In the genomic region with DNA sequence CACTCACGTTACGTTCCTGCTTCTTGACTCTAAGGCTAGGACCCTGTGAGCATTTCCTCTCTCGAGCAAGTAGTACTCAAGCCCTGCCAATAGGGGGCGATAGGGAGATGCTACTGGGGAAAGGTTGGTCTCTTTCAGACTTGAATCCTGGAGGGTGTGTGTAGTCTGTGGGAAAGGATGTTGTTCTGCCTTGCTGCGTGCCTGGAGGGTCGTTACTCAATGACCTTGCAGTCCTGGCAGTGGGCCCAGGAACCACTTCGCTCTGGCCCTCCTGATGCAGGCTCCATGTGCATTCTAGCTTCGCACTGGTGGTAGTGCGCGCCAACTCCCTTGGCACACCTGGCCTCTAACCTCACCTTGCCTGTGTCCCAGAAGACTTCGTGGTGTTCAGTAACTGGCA, we compare ENCODE assay signal across 8 mouse cellular contexts.
DNase-seq lines count a peak whose midpoint lies in the region; ATAC-seq lines count a peak whose summit lies in the region.
"Had no signal": no experiment of that assay in that cellular context is flagged by ENCODE, and none has a peak within 500 bp of the region (broad histone marks: within the 10 kb centered on the region; RNA-seq: fewer than 3 reads in every experiment).

No protein-coding gene starts in this region.

- no peaks in the 10 kb centered on the region; the same call in 1 of the 2 replicates for H3K9me3 ChIP-seq in limb, embryonic 12.5 days
- no peaks in the 10 kb centered on the region for H3K9me3 ChIP-seq in limb, embryonic 10.5 days (replicated peaks)
- no peaks in the 10 kb centered on the region for H3K9me3 ChIP-seq in heart, embryonic 15.5 days (replicated peaks)
- no peaks in the 10 kb centered on the region for H3K9me3 ChIP-seq in lung, embryonic 16.5 days (ENCODE audit: control insufficient read depth, low read length)
- no peaks in the 10 kb centered on the region; the same call in 1 of the 2 replicates for H3K9me3 ChIP-seq in midbrain, embryonic 13.5 days

- 88% methylated on average over 11 of the region's 11 CpGs for WGBS in limb, embryonic 12.5 days
- 89% methylated on average over 11 of the region's 11 CpGs for WGBS in limb, embryonic 10.5 days
- WGBS in heart, embryonic 15.5 days, result 50% methylated on average over 11 of the region's 11 CpGs
- WGBS in lung, embryonic 16.5 days, result 63% methylated on average over 11 of the region's 11 CpGs
- 90% methylated on average over 11 of the region's 11 CpGs for WGBS in midbrain, embryonic 13.5 days

- H3K9ac ChIP-seq in limb, embryonic 12.5 days (replicated peaks), result no peak overlapping the region
- H3K9ac ChIP-seq in heart, embryonic 15.5 days, result no peak overlapping the region
- no peak overlapping the region for H3K9ac ChIP-seq in lung, embryonic 16.5 days (ENCODE audit: low read length)
- no peak overlapping the region for H3K9ac ChIP-seq in midbrain, embryonic 13.5 days (replicated peaks)

- DNase-seq in limb, embryonic 10.5 days (ENCODE audit: low spot score), result no peak
- peak; percentile 86 for DNase-seq in ZHBTc4 (ENCODE audit: low read depth, low spot score)
- no peak for DNase-seq in frontal cortex, postnatal 25 days (ENCODE audit: low spot score in 2 of 2)

- H3K4me3 ChIP-seq in limb, embryonic 12.5 days (replicated peaks), result no peak overlapping the region
- no peak overlapping the region for H3K4me3 ChIP-seq in limb, embryonic 10.5 days
- no peak overlapping the region for H3K4me3 ChIP-seq in heart, embryonic 15.5 days
- H3K4me3 ChIP-seq in lung, embryonic 16.5 days (ENCODE audit: low read length), result no peak overlapping the region
- no peak overlapping the region for H3K4me3 ChIP-seq in midbrain, embryonic 13.5 days (replicated peaks)
- H3K4me3 ChIP-seq: erythroblast, embryonic 14.5 days had no signal

- H3K27me3 ChIP-seq in limb, embryonic 12.5 days, result no peaks in the 10 kb centered on the region
- no peaks in the 10 kb centered on the region for H3K27me3 ChIP-seq in limb, embryonic 10.5 days (ENCODE audit: low read depth, poor library complexity, severe bottlenecking)
- H3K27me3 ChIP-seq in heart, embryonic 15.5 days, result no peaks in the 10 kb centered on the region
- H3K27me3 ChIP-seq in lung, embryonic 16.5 days (ENCODE audit: control insufficient read depth, insufficient read depth, low read depth, low read length), result no peaks in the 10 kb centered on the region
- H3K27me3 ChIP-seq in midbrain, embryonic 13.5 days, result no peaks in the 10 kb centered on the region

- H3K4me1 ChIP-seq in limb, embryonic 12.5 days (replicated peaks), result peaks cover 14% of the 10 kb centered on the region
- peaks cover 6% of the 10 kb centered on the region for H3K4me1 ChIP-seq in limb, embryonic 10.5 days
- 0 out of 2 replicates have a peak, but pooled peaks cover 4% of the 10 kb centered on the region for H3K4me1 ChIP-seq in heart, embryonic 15.5 days (replicated peaks)
- H3K4me1 ChIP-seq in lung, embryonic 16.5 days (replicated peaks; ENCODE audit: control insufficient read depth, insufficient read depth, low read length), result no peaks in the 10 kb centered on the region
- H3K4me1 ChIP-seq in midbrain, embryonic 13.5 days (replicated peaks), result no peaks in the 10 kb centered on the region

- no peak for ATAC-seq in limb, embryonic 12.5 days (ENCODE audit: insufficient number of reproducible peaks, insufficient read depth, low FRiP score, low TSS enrichment, low read depth)
- ATAC-seq in heart, embryonic 15.5 days (replicated peaks; ENCODE audit: insufficient number of reproducible peaks, insufficient read depth, low FRiP score, low read depth), result peak; percentile 88
- ATAC-seq in lung, embryonic 16.5 days (ENCODE audit: low read depth), result peak; percentile 86
- no peak for ATAC-seq in midbrain, embryonic 13.5 days

- peaks cover 31% of the 10 kb centered on the region for H3K36me3 ChIP-seq in limb, embryonic 12.5 days
- peaks cover 50% of the 10 kb centered on the region for H3K36me3 ChIP-seq in limb, embryonic 10.5 days
- peaks cover 9% of the 10 kb centered on the region; the same call in 1 of the 2 replicates for H3K36me3 ChIP-seq in heart, embryonic 15.5 days
- H3K36me3 ChIP-seq in lung, embryonic 16.5 days (ENCODE audit: control insufficient read depth, insufficient read depth, low read length), result peaks cover 2% of the 10 kb centered on the region; the same call in 1 of the 2 replicates
- H3K36me3 ChIP-seq in midbrain, embryonic 13.5 days, result peaks cover 21% of the 10 kb centered on the region

- H3K27ac ChIP-seq in limb, embryonic 12.5 days, result 0 out of 2 replicates have a peak overlapping the region, but pooled peaks have one; percentile 31
- H3K27ac ChIP-seq in limb, embryonic 10.5 days, result no peak overlapping the region
- H3K27ac ChIP-seq in heart, embryonic 15.5 days, result peak overlapping the region; percentile 51
- H3K27ac ChIP-seq in lung, embryonic 16.5 days (ENCODE audit: low read length), result no peak overlapping the region
- no peak overlapping the region for H3K27ac ChIP-seq in midbrain, embryonic 13.5 days

- H3K4me2 ChIP-seq in limb, embryonic 12.5 days, result no peak overlapping the region
- no peak overlapping the region for H3K4me2 ChIP-seq in heart, embryonic 15.5 days
- no peak overlapping the region for H3K4me2 ChIP-seq in lung, embryonic 16.5 days (ENCODE audit: low read depth, low read length)
- H3K4me2 ChIP-seq in midbrain, embryonic 13.5 days (replicated peaks), result no peak overlapping the region

Comparison
In these comparisons a context has a peak if more than half of its experiments do, and no peak if none do; other contexts are left out.
1. H3K27ac ChIP-seq: peak in limb, embryonic 12.5 days (single experiment) and heart, embryonic 15.5 days (single experiment); none in limb, embryonic 10.5 days (single experiment), lung, embryonic 16.5 days (single experiment) and midbrain, embryonic 13.5 days (single experiment).
2. ATAC-seq: peak in heart, embryonic 15.5 days (single experiment) and lung, embryonic 16.5 days (single experiment); none in limb, embryonic 12.5 days (single experiment) and midbrain, embryonic 13.5 days (single experiment).